Mouse (Mus musculus) frontal cortex, postnatal 25 days (tissue): ENCODE data around the gene Eya2.
"Not testable (repeated sequence)": the region's sequence is repeated elsewhere in the genome, so short reads cannot be mapped to it uniquely, and the experiment has no call there.

Source experiments
- DNase-seq, 2 experiments: peaks; one replicate each; pipeline ENCODE4 v3.0.0; 2022; ENCODE audit warnings: low spot score in 2 of 2

Gene Eya2

DNA sequence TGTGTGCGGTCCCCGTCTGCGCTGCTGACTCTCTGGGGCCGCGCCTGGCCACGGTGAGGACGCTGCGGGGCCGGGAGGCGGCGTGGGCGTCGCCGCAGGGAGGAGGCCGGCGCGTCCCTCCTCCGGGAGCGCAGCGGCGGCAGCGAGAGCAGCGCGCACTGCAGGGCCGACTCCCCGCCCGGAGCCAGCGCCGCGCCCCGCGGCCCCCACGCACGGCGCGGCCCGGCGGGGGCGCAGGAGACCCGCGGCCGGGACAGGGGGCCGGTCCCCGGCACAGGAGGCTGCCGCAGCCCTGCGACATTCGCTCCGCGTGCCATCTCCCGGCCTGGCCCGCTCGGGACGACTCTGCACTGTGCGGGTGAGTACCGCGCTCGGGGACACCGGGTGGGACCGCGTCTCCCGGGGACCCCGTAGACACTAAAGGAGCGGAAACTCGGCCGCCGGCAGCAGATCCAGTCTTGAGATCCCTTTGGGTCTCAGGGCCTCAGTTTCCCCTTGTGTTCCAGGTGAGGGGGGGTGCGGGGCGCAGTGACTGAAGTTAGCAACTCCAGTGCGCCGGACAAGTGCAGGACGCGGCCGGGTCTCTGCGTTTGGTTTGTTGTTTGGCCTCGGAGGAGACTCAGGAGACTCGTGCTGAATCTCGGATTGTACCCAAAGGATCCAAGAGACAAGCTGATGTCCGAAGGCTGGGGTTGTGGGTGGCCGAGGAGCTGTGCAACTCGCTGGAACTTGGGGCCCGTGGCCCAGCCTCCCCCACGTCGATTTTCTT is at the start of gene Eya2:
TSS of gene Eya2 (plus strand) at position 126 of the 769 bp plus-strand sequence.
- DNase-seq: no peak

- no peak for DNase-seq
Observed at GRCm38 (mm10) chr2:165545687-165546086, 49.1 kb upstream of the Eya2 start.

GRCm38 (mm10) chr2:165546341-165546740 is 48.5 kb upstream of the Eya2 start:
- DNase-seq: no peak

GRCm38 (mm10) chr2:165547410-165547809 is 47.4 kb upstream of the Eya2 start:
- peak; percentile 5 to 10 for DNase-seq

DNA sequence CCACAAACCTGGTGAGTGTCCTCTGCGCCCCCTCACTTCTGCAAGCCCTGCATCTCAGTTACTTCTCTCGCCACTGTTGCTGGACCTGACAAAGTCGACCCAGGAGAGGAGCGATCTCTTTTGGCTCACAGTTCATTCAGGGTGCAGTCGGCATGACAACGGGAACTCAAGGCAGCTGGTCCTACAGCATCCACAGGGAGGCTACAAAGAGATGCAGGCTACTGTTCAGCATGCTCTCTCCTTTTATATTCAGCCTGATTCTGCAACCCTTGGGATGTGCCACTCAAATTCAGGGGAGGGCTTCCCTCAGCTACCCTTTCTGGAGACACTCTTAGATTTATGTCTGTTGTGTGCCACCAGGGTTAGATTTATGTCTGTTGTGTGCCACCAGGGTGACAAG is 46.2 kb upstream of the Eya2 start:
- DNase-seq: no peak

DNA sequence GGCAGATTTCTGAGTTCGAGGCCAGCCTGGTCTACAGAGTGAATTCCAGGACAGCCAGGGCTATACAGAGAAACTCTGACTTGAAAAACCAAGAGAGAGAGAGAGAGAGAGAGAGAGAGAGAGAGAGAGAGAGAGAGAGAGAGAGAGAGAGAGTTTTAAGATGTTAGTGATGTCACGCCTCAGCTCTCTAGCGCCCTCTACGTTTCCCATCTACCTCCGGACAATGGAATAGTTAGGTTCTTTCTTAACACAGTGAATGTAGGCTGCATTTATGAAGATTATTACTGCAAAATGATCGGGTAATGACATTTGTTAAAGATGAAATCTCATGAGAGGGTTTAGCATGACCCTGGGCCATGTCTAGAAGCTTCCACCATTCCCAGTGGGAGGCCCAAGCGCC is 44.4 kb upstream of the Eya2 start:
- not testable (repeated sequence) for DNase-seq

DNA sequence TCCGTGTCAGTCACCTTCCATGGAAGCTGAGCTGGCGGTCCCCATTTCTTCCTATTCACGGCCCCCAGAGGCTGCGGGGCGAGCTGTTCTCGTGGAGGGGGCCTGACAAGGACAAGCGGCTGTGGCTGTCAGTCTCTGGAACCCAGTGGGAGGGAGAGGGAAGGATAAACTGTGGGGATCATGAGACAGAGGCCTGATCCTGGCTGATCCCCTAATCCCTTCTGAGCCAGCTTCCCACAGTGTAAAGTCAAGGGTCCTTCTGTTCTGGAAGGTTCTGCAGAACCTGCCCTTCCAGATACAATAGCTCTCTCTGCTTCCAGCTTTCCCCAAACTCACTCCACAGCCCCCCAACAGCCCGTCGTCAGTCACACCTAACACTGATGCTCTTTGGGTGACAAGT is 40.8 kb upstream of the Eya2 start:
- no peak for DNase-seq

DNA sequence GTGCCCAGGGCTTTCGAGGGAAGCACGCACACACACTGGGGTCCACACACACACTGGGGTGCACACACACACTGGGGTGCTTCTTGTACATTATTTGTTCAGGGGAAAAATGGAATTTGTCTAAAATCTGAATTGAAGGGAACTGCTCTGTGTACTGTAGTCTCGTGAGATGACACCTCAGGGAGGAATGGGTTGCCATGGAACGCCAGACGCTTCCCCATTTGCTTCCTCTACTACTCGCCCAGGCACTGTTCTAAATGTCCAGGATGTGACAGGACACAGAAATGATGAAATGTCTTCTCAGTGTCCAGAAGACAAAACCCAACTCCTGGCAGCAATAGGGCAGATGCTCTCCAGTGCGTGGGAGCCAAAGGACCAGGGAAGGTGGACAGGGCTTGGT is 37.6 kb upstream of the Eya2 start:
- DNase-seq: no peak

GRCm38 (mm10) chr2:165558916-165559315 is 35.9 kb upstream of the Eya2 start:
- no peak for DNase-seq

- no peak for DNase-seq
Observed at GRCm38 (mm10) chr2:165559506-165560235, 35.2 kb upstream of the Eya2 start.

DNA sequence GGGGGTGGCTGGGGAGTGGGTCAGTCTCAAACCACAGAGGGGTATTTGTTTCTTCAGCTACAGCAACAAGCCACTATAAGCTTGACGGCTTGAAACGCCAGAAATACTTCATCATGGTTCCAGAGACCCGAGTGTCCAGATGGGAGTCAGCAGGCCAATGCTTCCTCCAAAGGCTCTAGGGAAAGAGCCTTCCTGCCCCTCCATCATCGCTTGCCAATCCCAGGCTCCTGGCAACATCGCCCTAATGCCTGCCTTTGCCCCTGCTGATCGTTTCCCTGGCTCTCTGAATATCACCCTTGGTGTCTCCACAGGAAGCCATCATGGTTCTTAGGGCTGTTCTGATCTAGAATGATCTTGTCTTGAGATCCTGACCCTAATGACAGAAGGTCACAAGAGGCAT is 33.0 kb upstream of the Eya2 start:
- no peak for DNase-seq

DNA sequence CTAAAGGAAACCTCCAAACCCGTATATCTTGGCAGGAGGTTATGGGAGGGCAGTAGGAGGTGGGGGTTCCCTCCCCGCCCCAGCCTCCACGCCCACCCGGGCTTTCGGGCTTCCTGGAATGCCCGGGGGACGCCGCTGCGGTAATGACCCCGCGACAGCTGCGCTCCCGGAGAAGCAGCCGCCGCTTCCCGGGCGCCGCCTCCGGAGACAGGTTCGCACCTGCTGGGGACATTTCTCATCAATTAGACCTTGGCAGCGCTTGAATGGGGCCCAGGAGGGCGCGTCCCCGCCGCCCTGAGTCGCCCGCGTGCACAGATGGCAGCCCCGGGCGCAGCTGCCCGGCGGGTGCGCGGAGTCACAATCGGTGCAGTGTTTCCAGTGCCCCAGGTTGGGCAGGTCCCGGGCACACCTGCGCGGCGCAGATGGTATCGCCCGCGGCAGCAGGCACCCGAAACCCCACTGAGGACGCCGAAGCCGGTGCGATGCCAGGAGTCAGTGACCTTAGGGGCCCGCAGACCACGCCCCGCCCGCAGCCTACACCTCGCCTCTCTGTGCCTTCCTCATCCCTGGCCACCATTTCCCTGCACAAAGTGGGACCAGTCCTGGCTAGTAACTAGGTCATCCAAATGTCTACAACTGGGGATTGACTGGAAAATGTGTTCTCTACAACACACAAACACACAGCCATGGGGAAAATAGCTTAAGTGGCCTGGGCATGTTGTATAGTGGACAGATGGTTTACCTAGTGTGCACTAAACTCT is 31.4 kb upstream of the Eya2 start:
- no peak for DNase-seq

GRCm38 (mm10) chr2:165564101-165564500 is 30.7 kb upstream of the Eya2 start:
- no peak for DNase-seq

- no peak for DNase-seq
Observed at GRCm38 (mm10) chr2:165564620-165565019, 30.2 kb upstream of the Eya2 start.

DNA sequence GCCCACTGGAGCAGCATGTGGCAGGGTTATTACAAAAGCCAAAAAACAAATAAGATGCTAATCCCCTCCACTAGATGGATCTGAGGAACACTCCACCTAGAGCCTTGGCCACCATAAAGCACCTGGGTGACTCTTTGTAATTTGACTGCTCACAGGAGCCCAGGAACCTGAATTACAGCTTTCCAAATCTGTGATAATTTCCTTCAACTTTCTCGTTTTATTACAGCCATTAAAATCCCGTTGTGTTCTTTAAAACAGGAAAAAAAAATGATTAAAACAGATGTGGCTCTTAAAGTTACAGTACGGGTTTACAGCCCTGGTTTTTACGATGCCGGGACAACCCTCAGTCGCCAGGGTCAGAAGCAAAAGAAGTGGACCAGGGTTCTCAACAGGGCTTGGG is 27.9 kb upstream of the Eya2 start:
- DNase-seq: no peak

- no peak for DNase-seq
Observed at GRCm38 (mm10) chr2:165567820-165568219, 27.0 kb upstream of the Eya2 start.

DNA sequence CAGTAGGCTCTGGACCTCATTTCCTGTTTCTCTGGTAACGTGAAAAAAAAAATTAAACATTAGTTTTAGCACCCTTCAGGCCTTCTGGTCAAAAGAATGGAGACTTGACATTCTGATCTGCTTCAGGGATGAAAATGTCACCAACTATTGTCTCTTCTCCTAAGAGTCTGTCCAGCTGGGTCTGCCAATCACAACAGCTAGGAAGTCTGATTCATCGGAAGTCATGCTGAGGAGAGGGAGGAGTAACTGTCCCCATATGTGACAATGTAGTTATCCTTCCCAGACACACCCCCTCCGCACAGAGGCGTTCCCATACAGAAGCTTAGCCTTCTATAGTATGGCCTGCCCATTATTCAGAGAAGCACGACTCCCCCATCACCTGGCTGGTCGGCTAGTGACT is 25.9 kb upstream of the Eya2 start:
- DNase-seq: no peak

DNA sequence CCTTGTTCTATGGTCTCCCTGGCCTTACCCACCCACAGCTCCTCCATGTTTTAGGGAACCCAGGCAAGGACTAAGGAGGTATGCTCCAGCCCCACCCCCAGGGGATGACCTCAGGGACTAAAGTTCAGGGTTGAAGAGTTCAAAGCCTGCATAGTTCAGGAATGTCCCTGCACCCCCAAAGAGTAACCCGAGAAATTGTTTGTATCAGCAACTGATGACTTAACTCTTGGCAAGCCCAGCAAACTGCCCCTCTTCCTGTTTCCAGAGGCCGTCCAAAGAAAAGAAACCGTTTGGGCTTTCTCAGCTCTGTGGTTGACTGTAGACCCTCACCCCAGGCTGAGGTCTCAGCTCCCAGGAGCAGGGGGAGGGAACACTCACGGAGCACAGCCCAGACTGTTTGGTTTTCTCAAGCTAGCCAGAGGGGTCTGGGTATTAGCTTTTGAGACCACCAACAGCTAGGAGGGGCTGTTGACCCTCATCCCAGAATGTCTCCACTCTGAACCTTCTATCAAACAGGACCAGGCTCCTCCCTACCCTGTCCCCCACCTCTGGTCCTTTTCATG is 23.5 kb upstream of the Eya2 start:
- DNase-seq: no peak

GRCm38 (mm10) chr2:165583044-165583443 is 11.8 kb upstream of the Eya2 start:
- DNase-seq: no peak

DNA sequence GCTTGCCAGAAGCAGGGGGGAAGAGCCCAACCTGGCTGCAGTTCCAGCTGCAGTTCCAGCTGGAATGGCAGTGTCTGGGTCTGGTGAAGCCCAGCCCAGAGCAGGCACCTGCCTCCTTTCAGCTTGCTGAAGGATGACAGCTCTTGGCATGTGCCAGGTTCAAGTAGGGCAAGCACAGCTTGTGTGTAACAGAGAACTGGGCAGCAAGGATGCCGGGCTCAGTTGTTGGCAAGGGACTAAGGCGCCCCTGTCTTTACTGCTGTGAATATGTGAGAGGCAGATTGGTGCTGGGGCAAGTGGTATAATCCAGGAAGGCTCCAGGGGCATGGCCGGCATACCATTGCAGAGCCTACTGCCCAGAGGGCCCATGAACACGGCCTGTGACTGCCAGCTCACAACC is 11.3 kb upstream of the Eya2 start:
- no peak for DNase-seq

DNA sequence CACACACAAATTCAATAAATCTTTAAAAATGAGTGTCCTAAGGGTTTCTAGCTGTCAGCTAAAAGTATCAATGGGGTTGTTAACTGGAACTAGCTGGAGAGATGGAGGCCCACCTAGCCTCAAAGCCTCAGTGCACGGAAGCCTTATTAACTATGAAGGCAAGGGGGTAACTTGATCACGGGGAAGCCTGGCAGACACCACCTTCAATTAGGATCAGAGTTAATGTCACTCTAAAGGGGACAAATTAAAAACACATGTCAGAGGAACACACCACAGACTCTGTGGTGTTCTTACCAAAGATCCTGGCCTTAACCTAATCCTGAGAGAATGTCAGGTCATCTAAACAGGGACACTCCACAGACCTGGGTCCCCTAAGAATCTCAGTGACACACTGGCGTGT is 10.3 kb upstream of the Eya2 start:
- DNase-seq: no peak

DNA sequence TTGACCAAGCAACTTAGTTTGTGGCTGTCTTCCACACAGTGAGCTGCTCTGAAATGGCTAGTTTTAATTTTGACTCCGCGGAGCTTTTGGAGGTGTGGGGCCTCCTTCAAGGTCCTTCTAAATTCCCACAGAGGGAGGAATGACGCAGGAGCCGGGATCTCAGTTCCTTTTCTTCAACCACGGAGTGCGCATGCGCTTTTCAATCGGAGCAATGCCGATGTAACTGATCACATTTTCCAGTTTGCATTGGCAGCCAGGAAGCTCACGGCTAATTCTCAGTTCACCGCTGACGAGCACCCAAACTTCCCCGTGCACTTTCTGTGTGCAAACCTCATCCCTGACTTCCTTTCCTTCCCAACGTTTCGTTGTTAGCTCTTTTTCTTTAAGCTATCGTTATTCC is 4.1 kb upstream of the Eya2 start:
- DNase-seq: no peak
